Mouse (Mus musculus): ENCODE measurements around the gene Smndc1.
A peak's percentile ranks its signal among the peaks of the same experiment; 100 is the strongest.

GRCm38 (mm10) chr19:53422358-53423308 is 32.3 kb upstream of the Smndc1 start:
- TF ChIP-seq EP300 (IDR thresholded peaks at IDR 0.05; ENCODE audit: insufficient read depth, low read depth, low read length) (no peak), CTCF (IDR thresholded peaks at IDR 0.05; ENCODE audit: low read depth, low read length) (peak; percentile 22), POLR2A (IDR thresholded peaks at IDR 0.05; ENCODE audit: insufficient read depth, low read length) (no peak)

Measured in ES-Bruce4 (cell line).